Mouse (Mus musculus) lung, postnatal 4 days (tissue): ENCODE measurements at regions not wholly inside any gene's neighbourhood (a gene's known extent, or its start where the extent isn't known, plus 50 kb on each side); places are given as distances from the start of the nearest gene placed in this dataset.

ENCODE experiments used
- DNase-seq, 2 experiments: peaks; one replicate each; pipeline ENCODE4 v3.0.0; 2021

GRCm38 (mm10) chr13:112188741-112189476 lies 99.3 kb upstream of the Ankrd55 start:
- no peak for DNase-seq

- DNase-seq, result no peak
Measured at GRCm38 (mm10) chr13:112189605-112190004, 98.6 kb upstream of the Ankrd55 start.

- DNase-seq, result no peak
Measured at GRCm38 (mm10) chr13:112192192-112192905, 95.9 kb upstream of the Ankrd55 start.

GRCm38 (mm10) chr13:112193676-112194075 lies 94.6 kb upstream of the Ankrd55 start:
- DNase-seq, result no peak

- DNase-seq, result no peak
Measured at GRCm38 (mm10) chr13:112194991-112195390, 93.3 kb upstream of the Ankrd55 start.

- DNase-seq, result peak; percentile 68 to 72
Measured at GRCm38 (mm10) chr13:112196789-112197188, 91.5 kb upstream of the Ankrd55 start.

- no peak for DNase-seq
Measured at GRCm38 (mm10) chr13:112203721-112204120, 84.5 kb upstream of the Ankrd55 start.

- DNase-seq, result no peak
Measured at GRCm38 (mm10) chr13:112204204-112204603, 84.0 kb upstream of the Ankrd55 start.

GRCm38 (mm10) chr13:112204813-112205212 lies 83.4 kb upstream of the Ankrd55 start:
- no peak for DNase-seq

- DNase-seq, result no peak
Measured at GRCm38 (mm10) chr13:112207617-112208235, 80.5 kb upstream of the Ankrd55 start.

GRCm38 (mm10) chr13:112211841-112212240 lies 76.4 kb upstream of the Ankrd55 start:
- no peak for DNase-seq

- no peak for DNase-seq
Measured at GRCm38 (mm10) chr13:112212391-112212790, 75.9 kb upstream of the Ankrd55 start.

- DNase-seq, result no peak
Measured at GRCm38 (mm10) chr13:112213652-112214081, 74.6 kb upstream of the Ankrd55 start.

- DNase-seq, result no peak
Measured at GRCm38 (mm10) chr13:112216084-112216483, 72.2 kb upstream of the Ankrd55 start.

GRCm38 (mm10) chr13:112218389-112218788 lies 69.9 kb upstream of the Ankrd55 start:
- DNase-seq, result no peak

GRCm38 (mm10) chr13:112220184-112220583 lies 68.1 kb upstream of the Ankrd55 start:
- no peak for DNase-seq

GRCm38 (mm10) chr13:112223616-112224015 lies 64.6 kb upstream of the Ankrd55 start:
- DNase-seq, result peak; percentile 44 to 62

- DNase-seq, result peak in 1 of 2 experiments; percentile 48
Measured at GRCm38 (mm10) chr13:112227766-112228165, 60.5 kb upstream of the Ankrd55 start.

GRCm38 (mm10) chr13:112228846-112229245 lies 59.4 kb upstream of the Ankrd55 start:
- no peak for DNase-seq

GRCm38 (mm10) chr13:112230176-112230575 lies 58.1 kb upstream of the Ankrd55 start:
- DNase-seq, result peak; percentile 12 to 36

- DNase-seq, result no peak
Measured at GRCm38 (mm10) chr13:112234695-112235094, 53.6 kb upstream of the Ankrd55 start.

GRCm38 (mm10) chr13:112236956-112237355 lies 51.3 kb upstream of the Ankrd55 start:
- DNase-seq, result no peak

- no peak for DNase-seq
Measured at GRCm38 (mm10) chr13:112237377-112237776, 50.9 kb upstream of the Ankrd55 start.

GRCm38 (mm10) chr13:112237917-112238316 lies 50.3 kb upstream of the Ankrd55 start:
- DNase-seq, result no peak
